Mouse (Mus musculus) c-Kit-positive CD71-positive TER-119-negative erythroid progenitor cells, embryonic 14.5 days (primary cell): Measurements from ENCODE around the gene Psme3.

ENCODE experiments used
- DNase-seq: peaks from one replicate; pipeline ENCODE4 v3.0.0-alpha.2; 2013; ENCODE audit warnings: low read depth

The Psme3 gene

DNA sequence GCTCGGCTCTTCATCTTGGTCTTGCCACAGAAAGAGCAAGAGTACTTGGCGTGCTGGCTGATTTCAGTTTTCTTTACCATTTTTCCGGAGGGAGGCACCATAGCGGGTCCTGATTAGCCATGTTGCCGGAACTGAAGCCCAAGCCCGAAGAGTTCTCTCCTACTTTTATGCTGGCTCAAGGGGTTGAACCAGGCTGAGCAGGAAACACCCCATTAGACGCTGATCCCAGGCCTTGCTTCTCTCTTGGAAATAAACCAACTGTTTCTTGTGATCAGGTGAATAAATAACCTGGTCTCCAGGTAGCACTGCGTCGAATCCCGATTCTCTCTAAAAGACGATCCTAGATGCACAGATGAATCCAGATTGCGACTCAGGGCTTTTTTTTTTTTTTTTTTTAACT lies 37.4 kb downstream of the Psme3 start:
- no peak for DNase-seq

DNA sequence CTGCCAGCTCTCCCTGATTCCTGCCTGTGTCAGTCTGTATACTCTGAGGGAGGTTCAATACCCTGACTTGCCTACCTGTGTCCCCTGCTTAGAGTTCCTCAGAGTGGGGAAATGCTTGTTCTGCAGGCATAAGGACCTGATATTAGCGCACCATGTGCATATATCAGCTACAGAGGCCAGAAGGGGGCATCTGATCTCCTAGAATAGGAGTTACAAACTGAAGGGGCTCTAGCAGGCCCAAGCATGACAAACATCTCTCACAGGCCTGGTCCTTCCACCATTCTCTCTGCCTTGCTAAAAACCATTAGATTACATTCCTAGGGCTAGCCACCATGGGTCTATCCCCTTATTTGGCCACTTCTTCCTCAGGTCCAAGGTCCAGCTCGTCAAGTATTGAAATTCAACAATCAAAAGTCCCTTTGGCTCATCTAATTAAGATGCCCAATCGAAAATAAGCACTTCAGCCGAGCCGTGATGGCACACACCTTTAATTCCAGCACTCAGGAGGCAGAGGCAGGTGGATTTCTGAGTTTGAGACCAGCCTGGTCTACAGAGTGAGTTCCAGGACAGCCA lies 38.5 kb downstream of the Psme3 start:
- DNase-seq: no peak

DNA sequence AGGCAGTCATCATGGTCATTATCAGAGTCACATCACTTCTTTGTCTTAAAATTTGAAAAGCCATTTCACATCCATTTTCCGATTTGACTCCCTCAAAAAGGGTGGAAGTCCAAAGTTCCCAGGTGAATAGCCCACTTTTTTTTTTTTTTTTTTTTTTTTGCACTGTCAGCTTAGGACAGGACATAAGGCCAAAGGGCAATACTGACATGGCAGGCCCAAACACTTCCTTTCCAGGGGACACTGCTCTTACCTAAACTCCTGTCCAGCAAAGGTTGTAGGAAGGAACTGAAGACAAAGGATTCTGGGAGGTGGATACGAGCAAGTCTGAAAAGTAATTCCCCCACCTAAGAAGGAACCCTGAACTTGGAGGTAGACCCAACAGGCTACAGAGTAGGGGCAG lies 39.9 kb downstream of the Psme3 start:
- no peak for DNase-seq

DNA sequence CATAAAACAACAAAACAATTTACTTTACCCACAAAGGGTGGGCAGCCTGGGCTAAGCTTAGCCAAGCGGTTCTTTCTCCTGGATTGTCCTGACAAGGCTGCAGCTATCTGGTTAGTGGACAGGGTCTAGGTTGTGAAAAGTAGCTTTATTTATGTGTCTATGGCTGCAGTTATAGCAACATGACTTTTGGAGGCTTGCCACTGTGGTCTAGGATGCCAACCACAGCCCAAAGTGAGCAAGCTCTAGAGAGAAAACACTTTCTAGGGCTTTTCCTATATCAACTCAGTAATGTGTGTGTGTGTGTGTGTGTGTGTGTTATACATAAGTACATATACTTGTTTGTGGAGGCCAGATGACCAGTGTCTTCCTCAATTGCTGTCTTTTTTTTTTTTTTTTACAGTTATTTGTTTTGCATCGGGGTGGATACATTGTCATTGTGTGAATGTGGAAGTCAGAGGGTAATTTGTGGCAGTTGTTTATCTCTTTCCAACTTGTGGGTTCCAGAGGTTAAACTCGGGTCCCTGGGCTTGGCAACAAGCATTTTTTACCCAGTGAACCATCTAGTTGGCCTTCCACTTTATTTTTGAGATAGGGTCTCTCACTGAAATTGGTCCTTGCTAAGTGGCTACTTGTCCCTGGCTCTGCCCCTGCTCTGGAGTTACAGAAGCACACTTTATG lies 41.6 kb downstream of the Psme3 start:
- DNase-seq: no peak

DNA sequence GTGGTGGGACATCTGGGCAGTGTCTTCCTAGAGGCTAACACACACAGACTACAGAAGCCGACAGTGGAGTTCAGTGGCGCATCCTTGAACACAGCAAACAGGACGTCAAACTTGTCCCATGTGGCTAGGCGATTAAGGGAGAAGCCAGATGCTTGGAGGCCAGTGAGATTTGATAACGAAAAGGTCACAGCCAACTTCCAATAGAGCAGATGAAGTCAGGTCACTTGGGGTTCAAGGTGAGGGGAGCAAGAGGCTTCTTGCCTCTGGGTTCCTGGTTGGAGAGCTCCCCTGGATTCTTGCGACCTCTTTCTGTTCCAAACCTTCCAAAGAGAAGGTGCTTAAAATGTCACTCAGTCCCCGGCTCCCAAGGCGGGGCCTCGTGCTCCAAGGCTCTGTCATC lies 43.8 kb downstream of the Psme3 start:
- no peak for DNase-seq

DNA sequence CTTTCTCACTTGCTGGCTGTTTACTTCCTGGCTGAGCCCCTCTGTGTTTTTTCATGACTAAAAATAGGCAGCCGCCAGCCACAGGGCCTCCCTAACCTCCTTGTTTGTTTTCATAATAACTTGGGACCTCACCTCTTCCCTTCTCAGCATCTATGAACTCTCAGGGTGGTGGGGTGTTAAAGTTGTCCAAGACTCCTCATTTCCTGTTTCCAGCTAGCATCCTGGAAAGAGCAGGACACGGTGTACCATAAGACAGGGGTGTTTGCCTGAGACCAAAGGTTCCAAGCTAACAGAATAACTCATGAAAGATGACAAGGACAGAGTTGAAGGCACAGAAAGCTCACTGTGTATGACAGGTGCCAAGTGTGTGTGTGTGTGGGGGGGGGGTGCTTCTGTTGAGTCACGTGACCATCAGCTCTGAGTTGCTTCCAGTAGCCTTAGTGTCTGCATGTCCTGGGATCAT lies 44.7 kb downstream of the Psme3 start:
- DNase-seq: no peak

DNA sequence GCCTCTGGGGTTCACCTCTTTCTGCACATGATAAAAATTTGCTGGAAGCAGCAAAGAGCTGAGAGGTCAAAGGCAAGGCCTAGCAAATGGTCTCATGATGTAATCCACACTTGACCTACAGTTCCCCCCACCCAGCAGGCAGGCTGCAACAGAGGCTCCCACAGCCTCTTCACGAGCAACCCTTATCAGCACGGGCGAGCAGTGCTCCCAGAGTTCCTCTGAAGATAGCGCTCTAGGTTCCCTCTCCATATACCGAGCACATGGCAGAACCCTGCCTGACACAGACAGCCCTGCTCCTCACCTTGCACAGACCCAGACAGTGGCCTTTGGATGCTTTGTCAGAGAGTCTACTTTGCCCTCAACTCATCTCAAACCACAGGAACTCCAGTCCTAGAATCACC lies 48.5 kb downstream of the Psme3 start:
- no peak for DNase-seq

DNA sequence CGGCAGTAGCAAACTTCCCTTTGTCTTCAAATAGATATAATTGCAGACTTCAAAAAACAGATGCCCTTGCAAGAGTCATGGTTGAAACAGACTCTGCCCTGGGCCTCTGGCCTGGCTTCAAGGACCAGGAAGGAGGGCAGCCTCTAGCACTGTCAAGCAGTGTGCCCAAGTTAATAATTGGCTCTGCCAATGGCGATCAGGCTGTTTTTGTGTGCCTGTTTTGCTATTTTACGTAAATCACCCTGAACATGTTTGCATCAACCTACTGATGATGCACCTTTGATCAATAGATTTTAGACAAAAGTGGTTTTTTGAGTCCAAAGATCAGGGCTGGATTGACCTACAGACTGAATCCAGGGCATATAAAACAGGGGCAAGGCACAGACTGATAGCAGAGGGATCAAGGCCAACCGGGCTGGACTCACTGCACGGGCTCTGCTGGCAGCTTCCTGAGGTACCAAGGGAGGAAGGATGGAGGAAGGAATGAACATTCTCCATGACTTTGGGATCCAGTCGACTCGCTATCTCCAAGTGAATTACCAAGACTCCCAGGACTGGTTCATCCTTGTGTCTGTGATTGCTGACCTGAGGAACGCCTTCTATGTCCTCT lies 51.4 kb downstream of the Psme3 start, which contains the start of gene G6pc:
Gene G6pc (plus strand): TSS at position 236 of the 610 bp plus-strand sequence.
- DNase-seq: no peak

DNA sequence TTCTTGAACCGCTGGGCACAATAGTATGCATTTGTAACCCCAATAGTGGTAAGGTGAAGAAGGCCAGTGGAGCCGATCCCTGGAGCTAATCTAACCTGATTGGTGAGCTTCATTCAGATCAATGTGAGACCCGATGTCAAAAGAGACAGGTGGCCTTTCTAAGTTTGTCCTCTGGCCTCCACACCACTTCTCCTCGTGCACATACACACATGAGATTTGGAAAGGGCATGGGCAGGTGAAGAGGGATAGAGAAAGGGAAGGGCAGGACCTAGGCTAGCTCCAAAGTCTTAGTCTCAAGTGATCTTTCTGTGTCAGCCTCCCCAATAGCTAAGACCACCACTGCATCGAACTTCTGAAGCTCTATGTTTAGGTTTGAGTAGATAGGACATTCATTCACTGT lies 54.1 kb downstream of the Psme3 start:
- no peak for DNase-seq
